Mouse (Mus musculus) testis, adult 2 months (tissue): Measurements from ENCODE around the gene Ccdc124.

ENCODE experiments used
- CTCF ChIP-seq: fragments of 200-500 bp; IDR thresholded peaks from 2 replicates; pipeline ENCODE4 v1.5.1; 2012; ENCODE audit warnings: low read depth, mild to moderate bottlenecking, inconsistent platforms, low read length, moderate library complexity; ENCODE audit not compliant: control insufficient read depth, insufficient read depth, insufficient replicate concordance
- POLR2A ChIP-seq: fragments of 200-500 bp; IDR thresholded peaks from 2 replicates; pipeline ENCODE4 v1.6.1; 2012; ENCODE audit warnings: low read depth, mild to moderate bottlenecking, inconsistent platforms, low read length, moderate library complexity; ENCODE audit not compliant: control insufficient read depth

GRCm38 (mm10) chr8:70868559-70869198, 5.1 kb downstream of the Ccdc124 start:
- TF ChIP-seq POLR2A (no peak), CTCF (no peak)
